Mouse (Mus musculus) erythroblast, adult 5-6 weeks (primary cell): Measurements from ENCODE around the gene Catsperd. TPM values are rescaled to one million over a fixed set of nuclear protein-coding genes. Genes with fewer than 3 reads are reported as not detected.

Experiments used
- ATAC-seq: replicated peaks from 2 replicates; pipeline ENCODE4 v1.8.0; 2016; ENCODE audit warnings: moderate number of reproducible peaks, mild to moderate bottlenecking, moderate TSS enrichment, inconsistent platforms; ENCODE audit not compliant: poor library complexity, low FRiP score, severe bottlenecking
- total RNA-seq, 2 experiments: library from RNA; stranded (forward) in 1 of 2; stranded (reverse) in 1 of 2; fragments of 150-400 nt in 1 of 2; fragments of 200-764, 138-1000 nt in 1 of 2; gene quantifications; 2 replicates each; pipeline versions ENCODE4 v1.2.3 to v1.2.4; 2015 to 2017; ENCODE audit warnings: low replicate concordance in 2 of 2

Catsperd gene
- total RNA-seq, 2 experiments from 2014 or later = not detected

DNA sequence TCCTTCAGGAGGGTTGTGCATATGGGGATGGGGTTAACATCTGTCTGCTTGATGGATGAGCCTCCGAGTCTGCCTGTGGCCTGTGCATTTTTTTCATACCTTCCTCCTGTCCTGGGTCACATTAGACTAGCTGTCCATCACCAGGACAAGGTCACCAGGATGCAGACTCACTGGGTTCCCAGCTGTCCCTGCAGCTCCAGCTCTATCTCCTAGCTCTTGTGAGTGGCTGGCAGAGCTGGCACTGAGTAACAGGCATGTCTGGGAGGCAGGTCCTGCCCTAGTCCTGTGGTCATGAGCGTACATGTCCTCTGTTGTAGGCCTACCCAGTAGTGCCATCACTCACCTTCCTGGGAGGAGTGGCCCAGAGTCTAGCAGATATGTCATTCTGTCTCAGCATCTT lies 72.5 kb downstream of the Catsperd start:
- ATAC-seq = no peak

DNA sequence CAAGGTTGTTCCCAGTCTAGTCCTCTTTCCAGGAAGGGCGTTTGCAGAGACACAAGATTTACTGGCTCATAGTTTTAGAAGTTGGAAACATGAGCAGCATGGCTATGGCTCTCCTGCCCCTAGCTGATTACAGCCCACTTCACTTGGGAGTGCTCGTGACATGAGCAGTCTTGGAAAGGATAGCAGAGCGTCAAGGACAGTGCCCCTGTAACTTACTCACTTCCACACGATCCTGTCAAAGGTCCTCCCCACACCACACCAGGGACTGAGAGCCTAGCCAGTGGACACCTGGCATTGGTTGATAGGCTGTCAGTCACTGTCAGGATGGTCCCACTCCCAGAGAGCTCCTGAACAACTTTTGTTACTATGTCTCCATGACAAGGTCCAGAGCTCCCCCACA lies 75.1 kb downstream of the Catsperd start:
- ATAC-seq = no peak

DNA sequence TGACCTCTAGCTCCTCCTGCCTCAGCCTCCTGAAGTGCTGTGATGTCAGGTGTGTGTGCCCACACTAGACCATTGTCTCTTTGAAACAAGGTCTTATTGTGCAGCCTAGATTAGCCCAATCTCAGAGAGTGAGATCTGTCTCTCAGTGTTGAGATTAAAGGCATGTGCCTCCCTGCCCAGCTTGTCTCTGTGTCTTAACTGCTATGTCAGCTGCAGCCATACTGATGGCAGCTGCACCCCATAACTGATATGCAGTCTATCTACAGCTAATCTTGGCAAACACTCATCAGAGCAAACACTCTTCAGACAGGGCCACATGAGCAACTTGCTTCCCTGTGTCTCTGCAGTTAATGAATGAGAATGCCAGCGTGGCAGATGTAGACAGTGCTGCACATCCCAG lies 78.6 kb downstream of the Catsperd start:
- no peak for ATAC-seq

DNA sequence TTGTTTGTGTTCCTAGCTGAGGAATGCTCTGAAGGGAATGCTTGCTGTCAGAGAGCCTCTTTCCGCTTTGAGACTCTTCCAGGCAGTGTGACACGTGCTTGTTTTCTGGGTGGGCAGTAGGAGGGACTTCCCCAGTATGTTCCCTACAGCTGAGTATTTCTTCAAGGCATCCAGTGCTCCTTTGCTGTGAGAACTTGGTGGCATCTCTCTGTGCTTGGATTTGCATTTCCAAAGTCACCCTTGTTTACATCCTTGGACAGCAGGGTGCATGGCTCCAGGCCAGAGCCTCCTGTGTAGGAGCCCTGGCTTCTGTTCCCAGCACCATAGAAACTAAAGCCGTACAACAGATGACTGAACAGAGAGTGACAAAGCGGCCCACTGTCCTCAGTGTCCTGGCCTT lies 80.7 kb downstream of the Catsperd start:
- ATAC-seq = no peak

DNA sequence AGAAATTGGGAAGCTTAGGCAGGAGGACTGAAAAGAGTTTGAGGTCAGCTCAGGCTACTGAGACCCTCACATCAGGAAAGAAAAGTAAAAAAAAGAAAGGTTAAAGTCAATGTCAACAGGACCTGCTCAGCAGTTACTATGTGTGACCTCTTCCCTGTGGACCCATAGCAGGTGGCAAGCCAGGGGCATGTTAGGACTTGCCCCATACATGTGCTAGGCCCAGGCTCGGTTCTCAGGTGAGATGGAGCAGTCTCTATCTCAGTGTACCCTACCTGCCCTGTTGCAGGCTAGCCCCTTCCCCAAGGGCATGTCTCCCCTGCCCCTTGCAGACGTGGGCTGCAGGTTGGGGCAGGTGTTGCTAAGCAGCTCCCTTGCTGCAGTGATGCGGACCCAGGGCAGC lies 81.8 kb downstream of the Catsperd start:
- no peak for ATAC-seq

Other genes with a start within 250 kb of the Catsperd start
- gene Ptprs, start 151.7 kb upstream of the Catsperd start, total RNA-seq (2015; ENCODE audit: low replicate concordance) = 4.8 and 7.3 TPM in 2 replicates
- gene Ptprs, start 151.7 kb upstream of the Catsperd start, total RNA-seq (2017; ENCODE audit: low replicate concordance) = 2.0 and 8.1 TPM in 2 replicates
- not detected in 2 replicates for gene Znrf4, start 115.7 kb upstream of the Catsperd start, total RNA-seq (2015; ENCODE audit: low replicate concordance)
- not detected in 2 replicates for gene Znrf4, start 115.7 kb upstream of the Catsperd start, total RNA-seq (2017; ENCODE audit: low replicate concordance)
- gene Gm20219, start 73.8 kb upstream of the Catsperd start, total RNA-seq (2015; ENCODE audit: low replicate concordance) = 1.5 and 2.5 TPM in 2 replicates
- 0.84 and 1.5 TPM in 2 replicates for gene Gm20219, start 73.8 kb upstream of the Catsperd start, total RNA-seq (2017; ENCODE audit: low replicate concordance)
- 71.9 and 87.0 TPM in 2 replicates for gene Safb2, start 43.6 kb upstream of the Catsperd start, total RNA-seq (2015; ENCODE audit: low replicate concordance)
- 316 and 354 TPM in 2 replicates for gene Safb2, start 43.6 kb upstream of the Catsperd start, total RNA-seq (2017; ENCODE audit: low replicate concordance)
- 36.9 and 61.2 TPM in 2 replicates for gene Safb, start 43.3 kb upstream of the Catsperd start, total RNA-seq (2015; ENCODE audit: low replicate concordance)
- 116 and 186 TPM in 2 replicates for gene Safb, start 43.3 kb upstream of the Catsperd start, total RNA-seq (2017; ENCODE audit: low replicate concordance)
- 16.3 and 18.6 TPM in 2 replicates for gene 2410015M20Rik, start 18.4 kb upstream of the Catsperd start, total RNA-seq (2015; ENCODE audit: low replicate concordance)
- 16.2 and 50.3 TPM in 2 replicates for gene 2410015M20Rik, start 18.4 kb upstream of the Catsperd start, total RNA-seq (2017; ENCODE audit: low replicate concordance)
- gene Rpl36, start 14.7 kb upstream of the Catsperd start, total RNA-seq (2015; ENCODE audit: low replicate concordance) = 298 and 319 TPM in 2 replicates
- gene Rpl36, start 14.7 kb upstream of the Catsperd start, total RNA-seq (2017; ENCODE audit: low replicate concordance) = 323 TPM in 2 replicates
- 4.2 and 5.0 TPM in 2 replicates for gene Lonp1, start 1.3 kb upstream of the Catsperd start, total RNA-seq (2015; ENCODE audit: low replicate concordance)
- 13.0 and 13.5 TPM in 2 replicates for gene Lonp1, start 1.3 kb upstream of the Catsperd start, total RNA-seq (2017; ENCODE audit: low replicate concordance)
- gene Ranbp3, start 45.2 kb downstream of the Catsperd start, total RNA-seq (2015; ENCODE audit: low replicate concordance) = 6.1 and 11.7 TPM in 2 replicates
- gene Ranbp3, start 45.2 kb downstream of the Catsperd start, total RNA-seq (2017; ENCODE audit: low replicate concordance) = 18.0 and 25.0 TPM in 2 replicates
- gene Ndufa11, start 89.6 kb downstream of the Catsperd start, total RNA-seq (2015; ENCODE audit: low replicate concordance) = 17.7 and 29.7 TPM in 2 replicates
- gene Ndufa11, start 89.6 kb downstream of the Catsperd start, total RNA-seq (2017; ENCODE audit: low replicate concordance) = 21.3 and 29.1 TPM in 2 replicates
- 0.38 and 1.0 TPM in 2 replicates for gene Vmac, start 89.9 kb downstream of the Catsperd start, total RNA-seq (2015; ENCODE audit: low replicate concordance)
- gene Vmac, start 89.9 kb downstream of the Catsperd start, total RNA-seq (2017; ENCODE audit: low replicate concordance) = 1.4 and 8.3 TPM in 2 replicates
- not detected in 2 replicates for gene Nrtn, start 129.4 kb downstream of the Catsperd start, total RNA-seq (2015; ENCODE audit: low replicate concordance)
- gene Nrtn, start 129.4 kb downstream of the Catsperd start, total RNA-seq (2017; ENCODE audit: low replicate concordance) = 0.51 TPM in 1 of 2 replicates, not detected in the other
- 0.84 and 5.6 TPM in 2 replicates for gene Dus3l, start 136.6 kb downstream of the Catsperd start, total RNA-seq (2015; ENCODE audit: low replicate concordance)
- gene Dus3l, start 136.6 kb downstream of the Catsperd start, total RNA-seq (2017; ENCODE audit: low replicate concordance) = 5.4 and 5.9 TPM in 2 replicates
- not detected in 2 replicates for gene Prr22, start 142.1 kb downstream of the Catsperd start, total RNA-seq (2015; ENCODE audit: low replicate concordance)
- not detected in 2 replicates for gene Prr22, start 142.1 kb downstream of the Catsperd start, total RNA-seq (2017; ENCODE audit: low replicate concordance)
- gene Rfx2, start 202.9 kb downstream of the Catsperd start, total RNA-seq (2015; ENCODE audit: low replicate concordance) = 21.5 and 25.7 TPM in 2 replicates
- 26.1 and 39.6 TPM in 2 replicates for gene Rfx2, start 202.9 kb downstream of the Catsperd start, total RNA-seq (2017; ENCODE audit: low replicate concordance)
- not detected in 2 replicates for gene Acsbg2, start 246.3 kb downstream of the Catsperd start, total RNA-seq (2015; ENCODE audit: low replicate concordance)
- gene Acsbg2, start 246.3 kb downstream of the Catsperd start, total RNA-seq (2017; ENCODE audit: low replicate concordance) = not detected in 2 replicates
- gene 1700061G19Rik, start 247.3 kb downstream of the Catsperd start, total RNA-seq (2015; ENCODE audit: low replicate concordance) = not detected in 2 replicates
- gene 1700061G19Rik, start 247.3 kb downstream of the Catsperd start, total RNA-seq (2017; ENCODE audit: low replicate concordance) = not detected in 2 replicates